Mouse (Mus musculus) telencephalon, adult 2 months (tissue): ENCODE results near the gene Acot1.
"Not testable (repeated sequence)": the region's sequence is repeated elsewhere in the genome, so short reads cannot be mapped to it uniquely, and the experiment has no call there.

Source experiments
- DNase-seq: peaks from one replicate; pipeline ENCODE4 v3.0.0-alpha.2; 2011; ENCODE audit warnings: low read depth, low spot score

Acot1 gene

DNA sequence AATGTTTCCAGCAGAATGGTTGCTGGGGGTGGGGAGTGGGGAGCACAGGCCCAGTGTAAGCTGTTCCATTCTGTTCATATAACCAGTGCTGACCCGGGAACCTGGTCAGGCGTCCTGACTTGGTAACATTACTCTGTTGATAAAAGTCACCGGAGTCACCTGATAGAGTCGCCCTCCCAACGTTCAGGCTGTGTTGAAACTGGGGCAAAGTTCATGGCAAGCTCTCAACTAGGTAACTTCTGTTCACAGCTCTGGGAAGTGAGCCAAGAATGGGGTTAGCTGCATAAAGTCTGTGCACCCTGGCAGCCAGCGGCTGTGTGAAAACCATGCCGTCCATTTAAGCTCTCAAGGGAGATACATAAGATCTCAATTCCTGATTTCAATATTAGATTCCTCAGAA lies 11.2 kb downstream of the Acot1 start:
- DNase-seq = not testable (repeated sequence)

DNA sequence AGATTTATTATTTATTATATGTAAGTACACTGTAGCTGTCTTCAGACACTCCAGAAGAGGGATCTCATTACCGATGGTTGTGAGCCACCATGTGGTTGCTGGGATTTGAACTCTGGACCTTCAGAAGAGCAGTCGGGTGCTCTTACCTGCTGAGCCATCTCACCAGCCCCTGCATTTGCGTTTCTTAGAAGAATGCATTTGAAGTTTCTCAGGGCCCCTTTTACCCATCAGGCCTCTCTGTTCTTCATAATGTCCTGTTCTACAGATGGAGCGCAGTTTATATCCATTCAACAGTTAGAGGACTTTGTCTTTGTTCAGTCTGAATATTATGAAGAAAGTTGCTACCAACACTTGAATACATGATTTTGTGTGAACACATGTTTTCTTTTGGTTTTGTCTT lies 13.0 kb downstream of the Acot1 start:
- not testable (repeated sequence) for DNase-seq

GRCm38 (mm10) chr12:84023052-84023745 lies 13.9 kb downstream of the Acot1 start:
- no peak for DNase-seq

DNA sequence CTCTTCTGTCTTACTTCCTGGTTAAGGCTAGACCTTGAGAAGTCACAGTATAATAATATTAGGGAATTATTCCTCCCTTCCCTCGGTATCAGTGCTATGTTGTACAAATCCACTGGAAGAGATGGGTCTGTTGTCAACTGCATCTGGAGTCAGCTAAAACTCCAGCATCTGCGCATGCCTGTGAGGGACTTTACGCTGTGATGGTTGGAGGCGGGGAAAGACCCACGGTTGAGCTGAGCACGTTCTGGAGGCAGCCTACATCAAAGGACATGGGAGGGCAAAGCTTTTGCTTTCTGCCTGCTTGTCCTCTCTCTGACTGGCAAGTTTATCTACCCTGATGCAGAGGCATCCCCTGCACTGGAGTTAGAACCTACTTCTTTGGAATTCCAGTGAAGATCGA lies 16.6 kb downstream of the Acot1 start:
- DNase-seq = no peak

GRCm38 (mm10) chr12:84028328-84028727 lies 19.0 kb downstream of the Acot1 start:
- not testable (repeated sequence) for DNase-seq

- DNase-seq = not testable (repeated sequence)
Observed at GRCm38 (mm10) chr12:84029043-84029442, 19.8 kb downstream of the Acot1 start.

GRCm38 (mm10) chr12:84030659-84031332 lies 21.5 kb downstream of the Acot1 start:
- peak; percentile 55 for DNase-seq

GRCm38 (mm10) chr12:84032854-84033253 lies 23.6 kb downstream of the Acot1 start:
- no peak for DNase-seq

- not testable (repeated sequence) for DNase-seq
Observed at GRCm38 (mm10) chr12:84033302-84033701, 24.0 kb downstream of the Acot1 start.

DNA sequence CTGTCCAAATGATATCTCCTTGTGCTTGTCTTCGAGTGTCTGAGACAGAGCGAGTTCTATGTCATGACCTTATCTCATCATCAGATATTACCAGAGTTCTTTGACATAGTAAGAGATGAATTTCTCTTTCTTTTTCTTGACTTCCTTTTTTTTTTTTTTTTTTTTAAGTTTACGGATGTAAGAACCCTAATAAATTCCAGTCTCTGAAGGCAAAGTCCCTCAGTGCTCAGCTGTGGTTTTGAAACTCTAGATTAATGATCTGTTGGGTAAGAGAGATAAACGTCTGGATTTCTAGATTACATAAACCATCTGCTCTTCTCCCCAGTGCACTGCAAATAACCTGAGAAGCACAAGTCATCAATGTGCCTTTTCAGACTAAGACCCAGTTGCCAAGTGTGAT lies 24.8 kb downstream of the Acot1 start:
- DNase-seq = no peak

DNA sequence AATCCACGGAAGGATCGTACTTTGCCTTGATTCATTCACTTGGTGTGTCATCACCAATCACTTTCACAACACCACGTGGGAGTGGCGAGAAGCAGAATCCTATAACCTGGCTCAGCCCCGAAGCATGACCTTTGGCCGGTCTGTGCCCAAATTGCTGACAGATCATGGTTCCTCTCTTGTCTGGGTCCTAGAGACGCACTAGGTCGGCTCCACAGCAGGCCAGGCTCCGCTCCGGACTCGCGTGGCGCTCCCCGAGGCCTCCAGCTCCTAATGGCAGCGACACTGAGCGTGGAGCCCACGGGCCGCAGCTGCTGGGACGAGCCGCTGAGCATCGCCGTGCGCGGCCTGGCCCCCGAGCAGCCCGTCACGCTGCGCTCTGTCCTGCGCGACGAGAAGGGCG lies 29.0 kb downstream of the Acot1 start, which contains the start of gene Acot4:
Gene Acot4, plus strand, starts transcription at position 139 of the 400 bp plus-strand sequence.
- not testable (repeated sequence) for DNase-seq

GRCm38 (mm10) chr12:84038691-84039111 lies 29.4 kb downstream of the Acot1 start, which contains the start of gene Gm49366:
Gm49366 (plus strand) TSS chr12:84038935.
- DNase-seq = not testable (repeated sequence)

GRCm38 (mm10) chr12:84042248-84042647 lies 33.0 kb downstream of the Acot1 start:
- DNase-seq = no peak

DNA sequence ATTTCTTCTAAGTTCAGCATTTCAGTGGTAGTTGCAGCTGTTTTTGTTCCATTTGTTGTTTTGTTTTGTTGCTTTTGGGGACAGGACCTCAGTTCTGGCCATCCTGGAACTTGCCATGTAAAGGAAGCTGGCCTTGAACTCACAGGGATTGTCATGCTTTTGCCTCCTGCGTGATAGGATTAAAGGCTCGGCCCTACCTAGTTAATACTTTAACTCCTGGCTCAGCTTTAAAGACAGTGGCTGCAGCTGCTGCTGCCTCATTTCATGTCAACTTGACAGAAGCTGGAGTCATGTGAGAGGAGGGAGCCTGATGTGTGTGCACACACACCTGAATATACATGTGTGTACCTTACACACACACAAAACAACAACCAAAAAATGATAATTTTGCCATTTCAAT lies 34.8 kb downstream of the Acot1 start:
- DNase-seq = no peak

DNA sequence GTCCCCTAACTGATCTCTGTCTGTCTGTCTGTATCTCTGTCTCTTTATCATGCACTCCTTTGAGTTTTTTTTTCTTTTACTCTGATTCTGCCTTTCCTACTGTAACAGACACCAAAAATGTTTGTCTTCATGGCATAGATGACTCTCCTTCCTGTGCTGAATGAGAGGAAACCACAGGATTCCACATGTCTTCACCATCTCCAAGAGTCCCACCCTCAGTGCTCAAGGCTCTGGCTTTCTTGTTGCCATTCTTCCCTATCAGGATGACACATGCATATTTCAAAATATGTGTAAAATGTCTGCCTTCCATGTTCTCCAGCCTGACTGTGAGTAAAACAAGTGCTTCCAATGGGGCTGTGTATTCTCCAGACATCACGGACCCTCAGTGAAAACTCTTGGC lies 37.6 kb downstream of the Acot1 start:
- no peak for DNase-seq

DNA sequence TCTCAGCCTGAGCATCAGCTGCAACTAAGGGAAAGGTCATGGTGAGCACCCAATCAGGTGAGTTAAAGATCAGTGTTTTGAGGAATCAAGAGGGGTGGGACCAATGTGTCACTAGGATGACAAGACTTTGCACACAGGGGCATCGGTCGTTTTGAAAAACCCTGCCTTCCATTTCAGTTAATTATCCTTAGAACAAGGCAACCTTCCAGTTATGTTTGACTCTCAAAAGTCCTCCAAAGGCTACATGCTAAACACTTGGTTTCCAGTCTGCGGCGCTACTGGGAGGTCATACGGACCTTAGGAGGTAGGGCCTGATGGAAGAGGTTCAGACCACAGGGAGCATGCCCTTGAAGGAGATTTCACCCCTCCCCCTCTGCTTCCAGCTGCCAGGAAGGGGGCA lies 41.5 kb downstream of the Acot1 start:
- not testable (repeated sequence) for DNase-seq

GRCm38 (mm10) chr12:84051937-84052474 lies 42.7 kb downstream of the Acot1 start, which contains the start of gene Acot3:
Acot3 (plus strand) TSS chr12:84052144.
- no peak for DNase-seq

DNA sequence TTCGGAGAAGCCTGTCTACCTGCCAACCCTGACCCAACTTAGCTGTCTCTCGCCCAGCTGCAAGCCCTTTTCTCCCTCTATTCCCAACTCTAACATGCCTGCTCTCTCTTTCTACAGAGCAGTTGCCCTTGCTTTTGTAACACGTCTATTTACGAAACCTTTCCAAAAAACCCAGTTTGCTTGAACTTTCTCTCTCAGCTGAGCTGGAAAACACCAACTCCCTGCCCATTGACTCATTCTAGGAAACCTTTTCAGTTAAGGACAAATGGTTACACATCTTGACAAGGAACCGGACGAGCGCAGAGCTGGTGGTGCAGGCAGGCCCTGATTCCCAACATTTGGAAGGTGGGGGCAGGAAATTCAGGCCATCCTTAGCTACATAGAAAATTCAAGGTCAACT lies 43.3 kb downstream of the Acot1 start:
- DNase-seq = no peak

- DNase-seq = no peak
Observed at GRCm38 (mm10) chr12:84053173-84053572, 43.9 kb downstream of the Acot1 start.

- no peak for DNase-seq
Observed at GRCm38 (mm10) chr12:84053679-84054391, 44.5 kb downstream of the Acot1 start.

- DNase-seq = no peak
Observed at GRCm38 (mm10) chr12:84060946-84061345, 51.7 kb downstream of the Acot1 start.

DNA sequence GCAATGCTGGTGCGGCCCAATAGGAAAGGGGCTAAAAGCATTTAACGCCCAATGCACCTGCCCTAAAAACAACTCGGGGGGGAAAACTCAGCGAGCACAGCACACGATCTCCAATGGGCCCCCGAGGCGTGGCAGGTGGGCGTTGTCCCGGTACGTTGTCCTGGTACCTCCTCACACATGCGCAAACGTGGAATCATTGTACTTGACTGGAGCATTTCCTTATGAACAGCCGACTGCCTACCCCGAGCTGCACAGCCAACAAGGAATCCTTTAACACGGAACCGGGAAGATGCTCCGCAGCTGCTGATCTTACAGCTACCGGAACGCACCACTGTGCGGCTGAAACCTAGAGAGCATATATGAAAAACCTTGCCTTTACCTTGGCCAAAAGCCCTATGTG lies 53.0 kb downstream of the Acot1 start:
- no peak for DNase-seq
